Mouse (Mus musculus) monocyte, adult 5-6 weeks (primary cell): ENCODE results near the gene Zfp872. TPM values are rescaled to one million over a fixed set of nuclear protein-coding genes. Genes with fewer than 3 reads are reported as not detected.

Experiments used
- ATAC-seq: fragments of 153-309, 156-312 bp; replicated peaks from 2 replicates; pipeline ENCODE4 v1.8.0; 2017; ENCODE audit warnings: mild to moderate bottlenecking; ENCODE audit not compliant: low TSS enrichment, insufficient number of reproducible peaks, severe bottlenecking, poor library complexity, low FRiP score
- total RNA-seq: library from RNA; stranded (forward); fragments of 200-1000, 200-491, 200-594 nt; gene quantifications from 3 replicates; pipeline ENCODE4 v1.2.3, GENCODE M21; 2017

Zfp872 gene
- total RNA-seq, 1 experiment from 2014 or later, result not detected

DNA sequence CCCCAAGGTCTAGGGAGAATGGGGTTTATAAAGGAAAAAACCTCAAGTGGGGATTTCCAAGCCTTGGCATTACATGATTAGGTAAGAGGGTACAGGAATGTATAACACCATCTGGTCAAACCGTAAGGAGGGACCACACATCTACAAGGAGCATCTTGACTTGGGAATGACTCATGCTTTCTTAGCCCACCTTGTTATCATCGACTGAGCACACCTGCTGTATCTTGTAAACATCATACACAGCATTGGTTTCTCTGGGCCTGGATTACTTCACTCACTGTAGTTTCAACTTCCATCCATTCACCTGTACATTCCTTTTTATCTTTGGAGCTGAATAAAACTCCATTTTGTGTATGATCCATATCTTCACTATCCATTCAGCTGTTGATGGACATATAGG lies 56.4 kb downstream of the Zfp872 start:
- no peak for ATAC-seq

Other genes starting within 250 kb of the Zfp872 start
- gene Swsap1, start 232.3 kb upstream of the Zfp872 start, total RNA-seq, result 2.2 to 5.5 TPM (median 2.5 TPM) in 3 replicates
- gene Epor, start 224.6 kb upstream of the Zfp872 start, total RNA-seq, result not detected in 3 replicates
- gene Rgl3, start 198.6 kb upstream of the Zfp872 start, total RNA-seq, result 0.29 TPM in 1 of 3 replicates, not detected in the others
- 1.9 TPM in 1 of 3 replicates, not detected in the others for gene Ccdc151, start 185.5 kb upstream of the Zfp872 start, total RNA-seq
- 49.4 to 96.0 TPM (median 60.8 TPM) in 3 replicates for gene Prkcsh, start 185.3 kb upstream of the Zfp872 start, total RNA-seq
- not detected in 3 replicates for gene Elavl3, start 136.1 kb upstream of the Zfp872 start, total RNA-seq
- not detected in 3 replicates for gene Gm49318, start 116.8 kb upstream of the Zfp872 start, total RNA-seq
- gene Zfp653, start 116.7 kb upstream of the Zfp872 start, total RNA-seq, result 8.5 to 13.4 TPM (median 13.1 TPM) in 3 replicates
- 7.4 to 18.5 TPM (median 15.5 TPM) in 3 replicates for gene Ecsit, start 102.7 kb upstream of the Zfp872 start, total RNA-seq
- gene Cnn1, start 88.9 kb upstream of the Zfp872 start, total RNA-seq, result not detected in 3 replicates
- gene Elof1, start 70.9 kb upstream of the Zfp872 start, total RNA-seq, result 22.0 to 30.4 TPM (median 24.7 TPM) in 3 replicates
- 24.2 to 38.4 TPM (median 30.8 TPM) in 3 replicates for gene Acp5, start 52.4 kb upstream of the Zfp872 start, total RNA-seq
- 11.5 to 20.1 TPM (median 15.5 TPM) in 3 replicates for gene Pigyl, start 31.2 kb upstream of the Zfp872 start, total RNA-seq
- gene Zfp809, start 37.6 kb downstream of the Zfp872 start, total RNA-seq, result 27.3 to 53.9 TPM (median 30.7 TPM) in 3 replicates
- 0.29 to 2.5 TPM (median 2.2 TPM) in 3 replicates for gene Zfp599, start 71.8 kb downstream of the Zfp872 start, total RNA-seq
- 20.8 to 34.3 TPM (median 31.1 TPM) in 3 replicates for gene Zfp810, start 119.6 kb downstream of the Zfp872 start, total RNA-seq
- gene Anln, start 201.1 kb downstream of the Zfp872 start, total RNA-seq, result 0.85 to 3.8 TPM (median 1.5 TPM) in 3 replicates
- 0.97 TPM in 1 of 3 replicates, not detected in the others for gene 9530077C05Rik, start 223.4 kb downstream of the Zfp872 start, total RNA-seq